Mouse (Mus musculus) heart, embryonic 13.5 days (tissue): ENCODE measurements at regions not wholly inside any gene's neighbourhood (a gene's known extent, or its start where the extent isn't known, plus 50 kb on each side); places are given as distances from the start of the nearest gene placed in this dataset.

ENCODE experiments used
- ATAC-seq: fragments of 200-750 bp; cut with Nextera tagmentation; 2 replicates; pipeline ENCODE4 v1.8.0; 2017; ENCODE audit warnings: moderate TSS enrichment; ENCODE audit not compliant: insufficient number of reproducible peaks, low FRiP score, low TSS enrichment; ENCODE audit errors: extremely low read depth
- H3K27ac ChIP-seq: fragments of 300-500 bp; sonication (generic); replicated peaks from 2 replicates; pipeline ENCODE4 v1.5.1; 2015; ENCODE audit warnings: moderate library complexity, mild to moderate bottlenecking, inconsistent platforms
- H3K27me3 ChIP-seq: fragments of 300-500 bp; sonication (generic); replicated peaks from 2 replicates; pipeline ENCODE4 v1.6.1; 2015; ENCODE audit warnings: mild to moderate bottlenecking, inconsistent platforms
- H3K36me3 ChIP-seq: fragments of 300-500 bp; sonication (generic); 2 replicates; pipeline ENCODE4 v1.6.1; 2015; ENCODE audit warnings: mild to moderate bottlenecking, inconsistent platforms
- H3K4me1 ChIP-seq: fragments of 300-500 bp; sonication (generic); 2 replicates; pipeline ENCODE4 v1.6.1; 2015; ENCODE audit warnings: inconsistent platforms
- H3K4me2 ChIP-seq: fragments of 300-500 bp; sonication (generic); 2 replicates; pipeline ENCODE4 v1.6.1; 2015; ENCODE audit warnings: inconsistent platforms, mild to moderate bottlenecking, moderate library complexity
- H3K4me3 ChIP-seq: fragments of 300-500 bp; sonication (generic); 2 replicates; pipeline ENCODE4 v1.5.1; 2015; ENCODE audit warnings: moderate library complexity, mild to moderate bottlenecking, inconsistent platforms
- H3K9ac ChIP-seq: fragments of 300-500 bp; sonication (generic); 2 replicates; pipeline ENCODE4 v1.6.1; 2015; ENCODE audit warnings: inconsistent platforms, mild to moderate bottlenecking, moderate library complexity
- H3K9me3 ChIP-seq: fragments of 300-500 bp; sonication (generic); 2 replicates; pipeline ENCODE4 v1.6.1; 2016; ENCODE audit warnings: inconsistent platforms
- WGBS: fragments of 180-500 bp; shearing (Covaris S2); methylation state at CpG from one replicate; pipeline ENCODE4 v1.1.7; 2015; ENCODE audit warnings: mixed read lengths; 5-methylcytosine and 5-hydroxymethylcytosine counted together

- no peak overlapping the region for H3K4me2 ChIP-seq
- no peaks in the 10 kb centered on the region for H3K36me3 ChIP-seq
- no peak for ATAC-seq
- peaks cover 11% of the 10 kb centered on the region; the same call in 1 of the 2 replicates for H3K4me1 ChIP-seq
- H3K9me3 ChIP-seq = no peaks in the 10 kb centered on the region
- WGBS = 92% methylated on average over 3 of the region's 3 CpGs
- H3K27ac ChIP-seq = no peak overlapping the region
- no peak overlapping the region for H3K4me3 ChIP-seq
- H3K9ac ChIP-seq = no peak overlapping the region
- no peaks in the 10 kb centered on the region for H3K27me3 ChIP-seq
These were observed 144.5 kb upstream of the Ube2e3 start for GRCm38 (mm10) chr2:78723423-78723822.

DNA sequence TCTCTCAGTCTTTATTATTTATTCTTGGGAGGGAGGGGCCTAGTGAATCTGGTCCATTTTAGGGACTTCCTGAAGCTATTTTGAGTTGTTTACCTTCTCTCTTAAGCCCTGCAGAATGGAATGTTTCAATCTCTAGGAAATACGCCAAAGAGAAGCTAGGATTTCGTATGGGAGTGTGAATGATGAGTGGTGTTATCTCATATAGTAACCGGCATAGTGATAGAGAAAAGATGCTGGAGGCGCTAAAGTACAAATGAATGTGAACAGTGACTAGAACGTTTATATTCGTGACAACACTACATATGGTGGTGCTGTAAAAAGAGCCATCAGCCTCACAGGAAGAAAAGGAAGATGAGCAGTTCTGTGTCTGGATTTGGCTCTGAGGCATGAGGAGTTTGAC, 145.2 kb upstream of the Ube2e3 start:
- Histone ChIP-seq H3K4me2 (no peak overlapping the region), H3K36me3 (no peaks in the 10 kb centered on the region), H3K4me1 (peaks cover 11% of the 10 kb centered on the region; the same call in 1 of the 2 replicates), H3K4me3 (no peak overlapping the region), H3K27me3 (no peaks in the 10 kb centered on the region), H3K9me3 (no peaks in the 10 kb centered on the region), H3K9ac (no peak overlapping the region), H3K27ac (no peak overlapping the region)
- no peak for ATAC-seq
- WGBS = 61% methylated on average over 6 of the region's 6 CpGs

DNA sequence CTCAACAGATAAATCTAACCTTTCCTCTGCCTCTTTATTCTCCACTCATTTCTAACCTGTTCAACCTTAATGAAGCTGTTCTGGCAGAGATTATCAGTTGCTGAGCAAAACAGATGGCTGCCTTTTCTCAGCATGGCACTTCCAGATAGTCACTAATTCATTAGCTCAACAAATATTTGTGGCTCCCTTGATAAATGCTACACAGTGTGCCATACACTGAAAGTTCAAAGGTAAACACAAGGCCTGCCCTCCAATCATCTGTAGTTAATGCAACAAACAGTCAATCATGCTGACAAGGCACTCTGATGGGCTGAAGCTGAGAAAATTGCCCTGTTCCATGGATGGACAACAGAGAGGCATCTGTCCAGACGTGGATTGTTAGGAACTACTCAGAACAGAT, 149.4 kb upstream of the Ube2e3 start:
- no peak for ATAC-seq
- WGBS = 49% methylated on average over 1 of the region's 1 CpGs
- H3K36me3 ChIP-seq = no peaks in the 10 kb centered on the region

GRCm38 (mm10) chr2:78716157-78716798, 151.6 kb upstream of the Ube2e3 start:
- H3K4me1 ChIP-seq = peaks cover 16% of the 10 kb centered on the region
- no peak overlapping the region for H3K4me3 ChIP-seq
- H3K9ac ChIP-seq = no peak overlapping the region
- H3K27ac ChIP-seq = no peak overlapping the region; the same call in 1 of the 2 replicates
- peak; percentile 37; the same call in 1 of the 2 replicates for ATAC-seq
- WGBS = 18% methylated on average over 7 of the region's 7 CpGs
- no peaks in the 10 kb centered on the region for H3K27me3 ChIP-seq
- H3K36me3 ChIP-seq = no peaks in the 10 kb centered on the region
- H3K9me3 ChIP-seq = no peaks in the 10 kb centered on the region
- peak overlapping the region; percentile 40 for H3K4me2 ChIP-seq

More for the DNA sequence above, 149.4 kb upstream of the Ube2e3 start:
- no peak overlapping the region for H3K4me3 ChIP-seq
- no peaks in the 10 kb centered on the region for H3K27me3 ChIP-seq
- no peak overlapping the region for H3K27ac ChIP-seq
- no peak overlapping the region for H3K9ac ChIP-seq
- peaks cover 16% of the 10 kb centered on the region for H3K4me1 ChIP-seq
- no peak overlapping the region for H3K4me2 ChIP-seq
- H3K9me3 ChIP-seq = no peaks in the 10 kb centered on the region

DNA sequence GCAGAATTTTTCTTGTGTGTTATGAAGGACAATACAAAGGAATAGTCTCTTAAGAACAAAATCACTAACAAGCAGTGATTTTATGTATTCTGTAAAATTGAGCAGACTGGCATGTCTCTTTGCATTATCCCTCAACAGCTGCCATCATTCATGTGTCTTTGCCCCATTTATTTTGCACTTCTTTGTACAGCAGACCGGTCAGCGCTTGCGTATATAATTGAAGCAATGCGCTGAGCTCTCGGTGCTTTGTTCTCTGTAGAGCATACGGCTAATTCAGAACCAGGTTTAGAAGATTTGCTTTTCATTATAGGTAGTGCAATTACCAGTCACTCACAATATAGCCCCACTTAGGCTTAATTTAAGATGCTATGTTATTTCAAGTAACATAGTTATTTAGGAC, 173.1 kb upstream of the Ube2e3 start:
- Histone ChIP-seq H3K4me3 (no peak overlapping the region), H3K9ac (no peak overlapping the region), H3K9me3 (no peaks in the 10 kb centered on the region), H3K4me2 (no peak overlapping the region), H3K27me3 (no peaks in the 10 kb centered on the region), H3K36me3 (no peaks in the 10 kb centered on the region), H3K27ac (no peak overlapping the region), H3K4me1 (no peaks in the 10 kb centered on the region)
- ATAC-seq = no peak
- WGBS = 83% methylated on average over 6 of the region's 6 CpGs

DNA sequence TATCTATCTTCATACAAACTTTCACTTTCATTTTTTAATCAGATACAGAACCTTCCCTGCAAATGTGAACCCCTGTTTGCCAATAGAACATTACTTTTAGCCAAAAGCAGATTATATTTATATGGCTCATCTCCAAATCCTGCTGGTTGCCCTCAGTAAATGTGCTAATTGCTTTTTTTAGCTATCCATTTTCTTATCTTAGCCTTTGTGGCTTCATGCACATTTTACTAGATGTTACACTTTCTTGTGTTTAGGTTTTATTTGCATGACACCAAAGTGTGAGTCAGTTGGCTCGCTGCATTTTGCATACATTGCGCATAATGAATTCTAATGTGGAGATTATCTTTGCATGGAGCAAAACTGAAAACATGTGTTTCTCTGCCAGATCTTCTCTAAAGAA, 211.3 kb upstream of the Ube2e3 start:
- no peak for ATAC-seq
- H3K4me2 ChIP-seq = no peak overlapping the region
- no peak overlapping the region for H3K4me3 ChIP-seq
- H3K9me3 ChIP-seq = no peaks in the 10 kb centered on the region
- no peak overlapping the region for H3K27ac ChIP-seq
- no peaks in the 10 kb centered on the region for H3K36me3 ChIP-seq
- no peaks in the 10 kb centered on the region for H3K4me1 ChIP-seq
- H3K27me3 ChIP-seq = no peaks in the 10 kb centered on the region
- H3K9ac ChIP-seq = no peak overlapping the region
- WGBS = 82% methylated on average over 2 of the region's 2 CpGs

GRCm38 (mm10) chr2:78655156-78655855, 212.6 kb upstream of the Ube2e3 start:
- Histone ChIP-seq H3K9me3 (no peaks in the 10 kb centered on the region), H3K9ac (no peak overlapping the region), H3K4me2 (no peak overlapping the region), H3K4me1 (no peaks in the 10 kb centered on the region), H3K36me3 (no peaks in the 10 kb centered on the region), H3K27me3 (no peaks in the 10 kb centered on the region), H3K27ac (no peak overlapping the region), H3K4me3 (no peak overlapping the region)
- 75% methylated on average over 7 of the region's 7 CpGs for WGBS
- no peak for ATAC-seq

DNA sequence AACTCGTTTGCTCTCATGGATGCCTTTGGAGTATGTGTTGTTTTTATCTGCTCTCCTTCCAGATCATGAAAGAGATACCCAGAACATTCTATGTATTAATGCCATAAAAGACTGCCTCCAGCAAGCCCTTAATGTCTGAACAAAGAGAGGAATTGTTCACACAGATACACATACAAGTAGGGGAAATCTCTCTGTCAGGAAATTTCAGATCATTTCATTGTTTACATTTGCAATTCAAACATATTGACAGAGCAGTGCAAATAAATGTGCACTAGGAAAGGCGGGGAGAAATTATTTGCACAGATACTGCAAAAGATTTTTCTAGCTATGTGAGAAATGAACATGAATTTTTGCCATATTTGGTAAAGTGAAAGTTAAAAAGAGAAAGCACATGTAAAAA, 216.4 kb upstream of the Ube2e3 start:
- 46% methylated on average over 2 of the region's 2 CpGs for WGBS

DNA sequence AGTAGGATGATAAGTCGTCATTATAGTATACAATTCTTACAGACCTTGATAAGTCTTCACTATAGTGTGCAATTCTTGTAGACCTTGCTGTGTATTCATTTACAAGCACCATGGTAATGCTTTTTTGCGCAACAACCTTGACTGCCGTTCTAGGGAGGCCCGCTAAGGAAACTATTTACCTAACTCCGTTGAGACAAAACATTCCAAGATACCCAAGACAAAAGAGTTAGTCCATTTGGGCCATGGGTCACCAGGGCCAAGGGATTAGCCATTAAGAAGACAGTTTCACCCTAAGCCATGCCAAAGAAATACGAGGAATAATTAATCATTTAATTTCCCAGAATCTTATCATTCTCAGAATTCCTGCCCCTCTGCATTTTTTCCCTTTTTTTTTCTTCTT, 227.6 kb upstream of the Ube2e3 start:
- Histone ChIP-seq H3K27me3 (no peaks in the 10 kb centered on the region), H3K36me3 (no peaks in the 10 kb centered on the region), H3K4me1 (no peaks in the 10 kb centered on the region), H3K4me3 (no peak overlapping the region), H3K9me3 (no peaks in the 10 kb centered on the region), H3K4me2 (no peak overlapping the region), H3K9ac (no peak overlapping the region), H3K27ac (no peak overlapping the region)
- ATAC-seq = no peak
- 84% methylated on average over 6 of the region's 6 CpGs for WGBS

More for the DNA sequence above, 216.4 kb upstream of the Ube2e3 start:
- no peaks in the 10 kb centered on the region for H3K4me1 ChIP-seq
- H3K9ac ChIP-seq = no peak overlapping the region
- ATAC-seq = no peak
- H3K36me3 ChIP-seq = no peaks in the 10 kb centered on the region
- no peak overlapping the region for H3K27ac ChIP-seq
- H3K4me3 ChIP-seq = no peak overlapping the region
- H3K4me2 ChIP-seq = no peak overlapping the region
- no peaks in the 10 kb centered on the region for H3K9me3 ChIP-seq
- no peaks in the 10 kb centered on the region for H3K27me3 ChIP-seq

DNA sequence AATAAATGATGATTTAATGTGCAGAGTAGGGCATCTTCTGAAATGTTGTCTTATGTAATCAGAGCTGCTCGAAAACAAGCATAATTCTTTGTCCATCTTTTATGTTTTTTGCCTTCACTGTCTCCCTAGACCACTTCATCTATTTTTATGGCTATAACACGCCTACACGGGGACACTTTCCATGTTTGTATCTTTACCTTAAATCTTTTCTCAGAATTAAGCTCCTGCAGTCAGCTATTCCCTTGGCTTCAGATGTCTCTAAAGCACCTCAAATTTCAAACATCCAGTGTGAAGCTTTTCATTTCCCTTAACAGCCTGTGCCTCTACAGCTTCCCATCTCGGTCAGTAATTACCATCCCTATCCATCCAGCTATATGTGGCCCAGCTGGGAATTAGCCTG, 242.7 kb upstream of the Ube2e3 start:
- no peak for ATAC-seq

DNA sequence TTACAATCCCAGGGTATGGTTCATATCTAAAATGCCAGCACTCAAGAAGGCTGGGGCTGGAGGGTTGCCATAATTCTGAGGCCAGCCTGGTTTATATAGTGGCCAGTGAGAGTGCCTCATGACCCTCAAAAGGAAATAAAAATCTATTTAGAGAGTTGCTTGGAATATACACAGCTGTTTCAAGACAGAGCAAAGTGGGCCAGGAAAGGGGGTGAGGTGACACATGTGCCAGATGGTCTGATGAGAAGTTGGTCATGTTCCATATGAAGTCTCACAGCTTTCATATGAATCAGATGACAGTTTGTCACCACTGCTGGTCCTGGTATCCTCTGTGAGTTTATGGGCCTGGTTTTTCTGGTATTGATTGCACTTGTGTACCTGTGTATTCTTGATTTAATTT, 261.5 kb upstream of the Ube2e3 start:
- Histone ChIP-seq H3K4me2 (no peak overlapping the region), H3K4me3 (no peak overlapping the region), H3K9me3 (peaks cover 6% of the 10 kb centered on the region; the same call in 1 of the 2 replicates), H3K27me3 (no peaks in the 10 kb centered on the region), H3K4me1 (peaks cover 12% of the 10 kb centered on the region), H3K27ac (no peak overlapping the region; the same call in 1 of the 2 replicates), H3K36me3 (no peaks in the 10 kb centered on the region), H3K9ac (no peak overlapping the region)
- ATAC-seq = no peak

More for the DNA sequence above, 242.7 kb upstream of the Ube2e3 start:
- H3K27me3 ChIP-seq = no peaks in the 10 kb centered on the region
- no peak overlapping the region for H3K4me3 ChIP-seq
- no peaks in the 10 kb centered on the region for H3K36me3 ChIP-seq
- no peak overlapping the region for H3K9ac ChIP-seq
- WGBS = 84% methylated on average over 4 of the region's 4 CpGs
- no peaks in the 10 kb centered on the region for H3K4me1 ChIP-seq
- H3K4me2 ChIP-seq = no peak overlapping the region
- H3K9me3 ChIP-seq = no peaks in the 10 kb centered on the region
- no peak overlapping the region for H3K27ac ChIP-seq

DNA sequence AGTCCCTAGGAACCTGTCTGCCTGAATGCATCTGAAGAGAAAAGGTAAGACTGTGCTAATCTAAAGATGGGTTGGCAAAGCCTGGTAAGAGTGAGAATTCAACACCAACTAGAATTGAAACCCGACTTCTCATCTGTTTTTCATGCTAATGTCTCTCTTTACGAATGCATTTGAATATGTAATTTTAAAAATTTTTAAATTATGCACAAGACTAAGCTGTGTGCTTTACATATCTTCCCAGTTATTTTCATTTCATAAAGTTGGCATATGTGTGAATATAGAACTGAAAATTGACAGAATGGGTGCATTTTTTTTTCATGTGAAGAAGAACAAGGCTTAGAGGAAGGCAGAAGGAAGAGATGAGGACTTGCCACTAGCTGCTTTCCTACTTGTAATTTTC, 267.2 kb upstream of the Ube2e3 start:
- ATAC-seq = no peak
- WGBS = 84% methylated on average over 2 of the region's 2 CpGs
- peaks cover 4% of the 10 kb centered on the region for H3K4me1 ChIP-seq
- no peak overlapping the region for H3K27ac ChIP-seq
- no peaks in the 10 kb centered on the region for H3K9me3 ChIP-seq
- H3K4me3 ChIP-seq = no peak overlapping the region
- H3K36me3 ChIP-seq = no peaks in the 10 kb centered on the region
- no peaks in the 10 kb centered on the region for H3K27me3 ChIP-seq
- H3K9ac ChIP-seq = no peak overlapping the region
- H3K4me2 ChIP-seq = no peak overlapping the region
